Mouse (Mus musculus) thymus, adult 2 months (tissue): ENCODE data around the gene Dnah7b.

Source experiments
- CTCF ChIP-seq: fragments of 200-500 bp; IDR thresholded peaks from 2 replicates; pipeline ENCODE4 v1.5.1; 2012; ENCODE audit warnings: mild to moderate bottlenecking, control low read depth, low read length, moderate library complexity, borderline replicate concordance; ENCODE audit not compliant: control insufficient read depth, poor library complexity, insufficient read depth; ENCODE audit errors: extremely low read depth
- POLR2A ChIP-seq: fragments of 200-500 bp; IDR thresholded peaks from 2 replicates; pipeline ENCODE4 v1.6.1; 2012; ENCODE audit warnings: mild to moderate bottlenecking, low read length, control low read depth, moderate library complexity; ENCODE audit not compliant: control insufficient read depth, poor library complexity, insufficient read depth; ENCODE audit errors: extremely low read depth

DNA sequence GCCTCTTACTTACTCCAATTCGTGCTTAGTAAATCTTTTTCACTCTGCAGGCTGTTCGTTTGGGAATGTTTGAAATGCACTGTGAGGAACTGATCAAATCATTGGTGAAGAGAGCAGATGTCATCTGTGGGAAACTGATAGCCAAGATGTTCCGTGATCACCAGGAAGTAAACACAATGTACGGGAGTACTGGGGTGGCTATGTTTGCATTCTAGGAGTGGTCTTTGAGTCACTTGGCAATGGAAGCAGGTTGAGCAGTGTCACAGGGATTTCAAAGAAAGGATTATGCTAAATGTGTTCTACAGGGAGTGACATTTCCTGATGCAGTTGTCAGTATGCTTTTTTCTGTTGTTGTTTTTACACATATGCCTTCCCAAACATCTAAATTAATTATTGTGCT, 61.9 kb downstream of the Dnah7b start:
- TF ChIP-seq CTCF (no peak), POLR2A (no peak)
